Mouse (Mus musculus): ENCODE data around the gene Il1rapl1. TPM values are rescaled to one million over a fixed set of nuclear protein-coding genes. Genes with fewer than 3 reads are reported as not detected.
"Not testable (repeated sequence)": the region's sequence is repeated elsewhere in the genome, so short reads cannot be mapped to it uniquely, and the experiment has no call there.

The Il1rapl1 gene
- polyA plus RNA-seq, 1 experiment from 2014 or later = 4.8 TPM

DNA sequence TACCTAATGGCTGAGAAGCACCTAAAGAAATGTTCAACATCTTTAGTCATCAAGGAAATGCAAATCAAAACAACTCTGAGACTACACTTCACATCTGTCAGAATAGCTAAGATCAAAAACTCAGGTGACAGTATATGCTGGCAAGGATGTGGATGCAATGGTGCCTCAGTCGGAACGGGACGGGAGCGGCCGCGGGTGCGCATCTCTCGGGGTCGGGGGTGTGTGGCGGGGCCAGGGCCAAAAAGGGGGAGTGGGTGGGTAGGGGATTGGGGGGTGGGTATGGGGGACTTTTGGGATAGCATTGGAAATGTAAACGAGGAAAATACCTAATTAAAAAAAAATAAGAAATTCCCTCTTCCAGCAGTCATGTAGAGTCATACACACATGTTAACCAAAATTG lies 877.3 kb downstream of the Il1rapl1 start:
- H3K9me3 ChIP-seq (ENCODE audit: control insufficient read depth, low read length); H3K4me1 ChIP-seq (ENCODE audit: control insufficient read depth, insufficient read depth, low read depth, low read length); H3K27ac ChIP-seq (ENCODE audit: low read depth, low read length); H3K4me2 ChIP-seq (ENCODE audit: low read length); H3K27me3 ChIP-seq (replicated peaks; ENCODE audit: control insufficient read depth, insufficient read depth, low read length); H3K36me3 ChIP-seq (ENCODE audit: control insufficient read depth, insufficient read depth, low read length); H3K9ac ChIP-seq (ENCODE audit: low read depth, low read length); ATAC-seq; H3K4me3 ChIP-seq (ENCODE audit: low read length): not testable (repeated sequence)
- 78% methylated on average over 11 of the region's 11 CpGs for WGBS

DNA sequence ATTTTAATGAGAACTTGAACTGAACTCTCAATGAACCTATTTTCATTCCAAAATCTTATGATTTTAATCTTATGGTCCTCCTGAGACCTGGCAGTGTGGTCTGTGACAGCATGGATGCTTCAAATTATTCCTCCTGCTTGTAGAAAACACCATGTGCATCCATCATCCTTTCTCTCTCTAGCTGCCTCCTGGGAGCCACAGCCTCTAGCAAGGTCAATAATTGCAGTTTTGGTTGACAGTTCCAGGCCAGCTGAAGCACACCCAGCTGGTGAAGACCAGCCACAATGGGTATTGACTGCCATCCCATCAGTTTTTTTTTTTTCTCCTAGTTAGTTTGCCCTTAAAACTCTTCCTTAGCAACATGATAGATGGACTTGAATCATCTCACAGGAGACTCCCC lies 890.2 kb downstream of the Il1rapl1 start:
- no peaks in the 10 kb centered on the region for H3K4me1 ChIP-seq (ENCODE audit: control insufficient read depth, insufficient read depth, low read depth, low read length)
- H3K27ac ChIP-seq (ENCODE audit: low read depth, low read length) = no peak overlapping the region
- H3K27me3 ChIP-seq (replicated peaks; ENCODE audit: control insufficient read depth, insufficient read depth, low read length) = no peaks in the 10 kb centered on the region
- H3K36me3 ChIP-seq (ENCODE audit: control insufficient read depth, insufficient read depth, low read length) = no peaks in the 10 kb centered on the region
- no peak overlapping the region for H3K4me2 ChIP-seq (ENCODE audit: low read length)
- ATAC-seq = no peak
- H3K4me3 ChIP-seq (ENCODE audit: low read length) = no peak overlapping the region
- no peak overlapping the region for H3K9ac ChIP-seq (ENCODE audit: low read depth, low read length)
- H3K9me3 ChIP-seq (ENCODE audit: control insufficient read depth, low read length) = no peaks in the 10 kb centered on the region

DNA sequence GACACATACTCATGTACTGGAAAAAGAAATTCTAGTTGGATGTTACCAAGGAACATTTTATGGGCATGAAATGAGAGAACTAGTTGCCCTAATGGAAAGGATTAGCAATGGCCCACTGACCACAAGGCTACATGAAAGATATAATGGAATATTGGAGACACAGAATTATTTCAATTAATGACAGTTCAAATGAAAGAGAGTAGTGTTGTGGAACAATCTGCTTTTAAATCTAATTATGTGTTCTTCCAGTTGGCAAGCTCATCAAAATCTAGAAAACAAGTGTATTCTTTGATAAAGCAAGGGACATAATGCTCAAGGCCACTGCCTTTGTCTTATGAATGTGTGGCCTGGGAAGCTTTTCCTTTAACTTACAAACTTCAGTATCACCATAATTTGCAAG lies 1113.1 kb downstream of the Il1rapl1 start:
- H3K4me1 ChIP-seq (ENCODE audit: control insufficient read depth, insufficient read depth, low read depth, low read length) = no peaks in the 10 kb centered on the region
- no peaks in the 10 kb centered on the region for H3K27me3 ChIP-seq (replicated peaks; ENCODE audit: control insufficient read depth, insufficient read depth, low read length)
- H3K36me3 ChIP-seq (ENCODE audit: control insufficient read depth, insufficient read depth, low read length) = no peaks in the 10 kb centered on the region
- no peaks in the 10 kb centered on the region for H3K9me3 ChIP-seq (ENCODE audit: control insufficient read depth, low read length)
- no peak for ATAC-seq
- no peak overlapping the region for H3K4me3 ChIP-seq (ENCODE audit: low read length)
- no peak overlapping the region for H3K27ac ChIP-seq (ENCODE audit: low read depth, low read length)
- no peak overlapping the region for H3K9ac ChIP-seq (ENCODE audit: low read depth, low read length)
- H3K4me2 ChIP-seq (ENCODE audit: low read length) = no peak overlapping the region

DNA sequence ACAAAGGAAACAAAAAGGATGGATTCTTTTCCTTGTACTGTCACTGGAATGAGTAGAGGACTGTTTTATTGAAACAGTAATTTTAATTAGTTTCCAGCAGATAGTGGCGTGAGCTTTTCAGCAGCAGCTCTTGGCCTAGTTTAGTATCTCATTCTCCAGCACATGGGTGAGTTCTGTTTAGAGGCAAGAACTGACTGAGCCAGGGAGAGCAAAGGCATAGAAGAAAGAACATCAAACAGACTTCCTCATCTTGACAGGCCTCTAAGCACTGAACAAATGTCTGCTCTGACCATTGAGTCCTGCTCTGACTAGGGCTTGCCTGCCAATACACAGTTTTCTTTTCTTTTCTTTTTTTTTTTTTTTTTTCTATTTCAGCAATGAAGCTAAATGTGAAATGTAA lies 1160.3 kb downstream of the Il1rapl1 start:
- no peak overlapping the region for H3K9ac ChIP-seq (ENCODE audit: low read depth, low read length)
- 46% methylated on average over 1 of the region's 1 CpGs for WGBS
- peak; percentile 34; the same call in 1 of the 2 replicates for ATAC-seq
- H3K9me3 ChIP-seq (ENCODE audit: control insufficient read depth, low read length) = no peaks in the 10 kb centered on the region
- no peaks in the 10 kb centered on the region for H3K4me1 ChIP-seq (ENCODE audit: control insufficient read depth, insufficient read depth, low read depth, low read length)
- H3K27me3 ChIP-seq (replicated peaks; ENCODE audit: control insufficient read depth, insufficient read depth, low read length) = no peaks in the 10 kb centered on the region
- H3K4me2 ChIP-seq (ENCODE audit: low read length) = no peak overlapping the region
- no peak overlapping the region for H3K27ac ChIP-seq (ENCODE audit: low read depth, low read length)
- no peaks in the 10 kb centered on the region for H3K36me3 ChIP-seq (ENCODE audit: control insufficient read depth, insufficient read depth, low read length)
- H3K4me3 ChIP-seq (ENCODE audit: low read length) = no peak overlapping the region

GRCm38 (mm10) chrX:86954614-86955013 lies 1160.8 kb downstream of the Il1rapl1 start:
- no peak for ATAC-seq
- H3K4me2 ChIP-seq (ENCODE audit: low read length) = no peak overlapping the region

DNA sequence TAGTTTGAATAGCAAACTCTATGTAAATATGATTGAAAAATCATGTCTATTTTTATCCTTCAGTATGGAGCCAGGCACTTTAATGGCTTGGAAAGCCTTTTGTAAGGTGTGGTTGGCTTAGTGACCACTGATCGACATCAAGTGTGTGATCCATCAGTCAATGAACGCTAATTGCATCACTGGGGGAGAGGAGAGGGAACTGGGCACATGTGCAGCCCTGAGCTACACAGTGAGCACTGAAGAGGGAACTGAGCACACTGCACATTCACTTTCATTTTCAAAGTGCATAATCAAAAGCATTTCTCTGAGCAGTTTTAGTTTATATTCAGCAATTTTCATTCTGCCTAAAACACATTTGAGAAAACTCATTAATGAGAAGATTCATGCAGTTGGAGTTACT lies 1164.5 kb downstream of the Il1rapl1 start:
- WGBS = 33% methylated on average over 1 of the region's 2 CpGs

More at GRCm38 (mm10) chrX:86954614-86955013, 1160.8 kb downstream of the Il1rapl1 start:
- Histone ChIP-seq H3K4me3 (ENCODE audit: low read length) (no peak overlapping the region), H3K27ac (ENCODE audit: low read depth, low read length) (no peak overlapping the region), H3K9me3 (ENCODE audit: control insufficient read depth, low read length) (no peaks in the 10 kb centered on the region), H3K36me3 (ENCODE audit: control insufficient read depth, insufficient read depth, low read length) (no peaks in the 10 kb centered on the region), H3K4me1 (ENCODE audit: control insufficient read depth, insufficient read depth, low read depth, low read length) (no peaks in the 10 kb centered on the region), H3K27me3 (replicated peaks; ENCODE audit: control insufficient read depth, insufficient read depth, low read length) (no peaks in the 10 kb centered on the region), H3K9ac (ENCODE audit: low read depth, low read length) (no peak overlapping the region)
- WGBS = 80% methylated on average over 1 of the region's 1 CpGs

GRCm38 (mm10) chrX:86949112-86949511 lies 1166.3 kb downstream of the Il1rapl1 start:
- H3K9ac ChIP-seq (ENCODE audit: low read depth, low read length) = no peak overlapping the region
- H3K4me1 ChIP-seq (ENCODE audit: control insufficient read depth, insufficient read depth, low read depth, low read length) = no peaks in the 10 kb centered on the region
- H3K9me3 ChIP-seq (ENCODE audit: control insufficient read depth, low read length) = no peaks in the 10 kb centered on the region
- H3K36me3 ChIP-seq (ENCODE audit: control insufficient read depth, insufficient read depth, low read length) = no peaks in the 10 kb centered on the region
- no peak overlapping the region for H3K27ac ChIP-seq (ENCODE audit: low read depth, low read length)
- H3K27me3 ChIP-seq (replicated peaks; ENCODE audit: control insufficient read depth, insufficient read depth, low read length) = no peaks in the 10 kb centered on the region
- ATAC-seq = no peak
- H3K4me3 ChIP-seq (ENCODE audit: low read length) = no peak overlapping the region
- no peak overlapping the region for H3K4me2 ChIP-seq (ENCODE audit: low read length)

More for the DNA sequence above, 1164.5 kb downstream of the Il1rapl1 start:
- ATAC-seq = no peak
- Histone ChIP-seq H3K4me1 (ENCODE audit: control insufficient read depth, insufficient read depth, low read depth, low read length) (no peaks in the 10 kb centered on the region), H3K9ac (ENCODE audit: low read depth, low read length) (no peak overlapping the region), H3K27me3 (replicated peaks; ENCODE audit: control insufficient read depth, insufficient read depth, low read length) (no peaks in the 10 kb centered on the region), H3K9me3 (ENCODE audit: control insufficient read depth, low read length) (no peaks in the 10 kb centered on the region), H3K4me2 (ENCODE audit: low read length) (no peak overlapping the region), H3K36me3 (ENCODE audit: control insufficient read depth, insufficient read depth, low read length) (no peaks in the 10 kb centered on the region), H3K4me3 (ENCODE audit: low read length) (no peak overlapping the region), H3K27ac (ENCODE audit: low read depth, low read length) (no peak overlapping the region)

DNA sequence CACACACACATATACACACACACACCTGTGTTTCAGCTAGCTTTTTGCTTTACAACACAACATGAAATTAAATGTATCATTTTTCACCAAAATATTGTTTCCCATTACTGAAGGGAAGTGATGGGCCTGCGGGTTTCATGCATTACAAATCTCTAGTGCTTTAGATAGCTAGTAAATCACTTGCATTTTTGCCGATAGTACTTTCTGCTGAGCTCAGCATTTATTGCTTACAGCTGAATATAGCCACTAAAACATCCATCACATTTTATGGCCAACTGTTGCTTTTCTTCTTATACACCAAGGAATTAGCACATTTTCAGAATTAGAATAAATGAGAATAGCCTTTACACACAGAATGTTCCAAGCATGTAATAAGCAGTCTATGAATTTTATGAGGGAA lies 1260.6 kb downstream of the Il1rapl1 start:
- no peaks in the 10 kb centered on the region for H3K9me3 ChIP-seq (ENCODE audit: control insufficient read depth, low read length)
- 83% methylated on average over 2 of the region's 2 CpGs for WGBS
- ATAC-seq = no peak

GRCm38 (mm10) chrX:86808218-86808617 lies 1307.2 kb downstream of the Il1rapl1 start:
- no peaks in the 10 kb centered on the region for H3K36me3 ChIP-seq (ENCODE audit: control insufficient read depth, insufficient read depth, low read length)
- H3K4me2 ChIP-seq (ENCODE audit: low read length) = no peak overlapping the region
- WGBS = 92% methylated on average over 3 of the region's 3 CpGs
- no peak overlapping the region for H3K4me3 ChIP-seq (ENCODE audit: low read length)
- no peaks in the 10 kb centered on the region for H3K27me3 ChIP-seq (replicated peaks; ENCODE audit: control insufficient read depth, insufficient read depth, low read length)
- H3K9me3 ChIP-seq (ENCODE audit: control insufficient read depth, low read length) = no peaks in the 10 kb centered on the region
- no peak for ATAC-seq
- H3K4me1 ChIP-seq (ENCODE audit: control insufficient read depth, insufficient read depth, low read depth, low read length) = no peaks in the 10 kb centered on the region
- no peak overlapping the region for H3K27ac ChIP-seq (ENCODE audit: low read depth, low read length)
- no peak overlapping the region for H3K9ac ChIP-seq (ENCODE audit: low read depth, low read length)

More for the DNA sequence above, 1260.6 kb downstream of the Il1rapl1 start:
- no peak overlapping the region for H3K9ac ChIP-seq (ENCODE audit: low read depth, low read length)
- H3K4me3 ChIP-seq (ENCODE audit: low read length) = no peak overlapping the region
- no peak overlapping the region for H3K4me2 ChIP-seq (ENCODE audit: low read length)
- H3K27ac ChIP-seq (ENCODE audit: low read depth, low read length) = no peak overlapping the region
- H3K36me3 ChIP-seq (ENCODE audit: control insufficient read depth, insufficient read depth, low read length) = no peaks in the 10 kb centered on the region
- H3K4me1 ChIP-seq (ENCODE audit: control insufficient read depth, insufficient read depth, low read depth, low read length) = no peaks in the 10 kb centered on the region
- no peaks in the 10 kb centered on the region for H3K27me3 ChIP-seq (replicated peaks; ENCODE audit: control insufficient read depth, insufficient read depth, low read length)

- WGBS = 42% methylated on average over 2 of the region's 2 CpGs
- ATAC-seq = no peak
- Histone ChIP-seq H3K36me3 (ENCODE audit: control insufficient read depth, insufficient read depth, low read length) (no peaks in the 10 kb centered on the region), H3K4me1 (ENCODE audit: control insufficient read depth, insufficient read depth, low read depth, low read length) (no peaks in the 10 kb centered on the region), H3K27me3 (replicated peaks; ENCODE audit: control insufficient read depth, insufficient read depth, low read length) (no peaks in the 10 kb centered on the region), H3K4me3 (ENCODE audit: low read length) (no peak overlapping the region), H3K9me3 (ENCODE audit: control insufficient read depth, low read length) (no peaks in the 10 kb centered on the region), H3K9ac (ENCODE audit: low read depth, low read length) (no peak overlapping the region), H3K27ac (ENCODE audit: low read depth, low read length) (no peak overlapping the region), H3K4me2 (ENCODE audit: low read length) (no peak overlapping the region)
Observed at GRCm38 (mm10) chrX:86802725-86803124, 1312.7 kb downstream of the Il1rapl1 start.

Data from hindbrain, embryonic 16.5 days (tissue).